Mouse (Mus musculus): ENCODE data around the gene Scube3. TPM values are rescaled to one million over a fixed set of nuclear protein-coding genes. Genes with fewer than 3 reads are reported as not detected.
A peak's percentile ranks its signal among the peaks of the same experiment; 100 is the strongest.

Gene Scube3
- polyA plus RNA-seq, 1 experiment from 2014 or later, result 2.5 TPM

DNA sequence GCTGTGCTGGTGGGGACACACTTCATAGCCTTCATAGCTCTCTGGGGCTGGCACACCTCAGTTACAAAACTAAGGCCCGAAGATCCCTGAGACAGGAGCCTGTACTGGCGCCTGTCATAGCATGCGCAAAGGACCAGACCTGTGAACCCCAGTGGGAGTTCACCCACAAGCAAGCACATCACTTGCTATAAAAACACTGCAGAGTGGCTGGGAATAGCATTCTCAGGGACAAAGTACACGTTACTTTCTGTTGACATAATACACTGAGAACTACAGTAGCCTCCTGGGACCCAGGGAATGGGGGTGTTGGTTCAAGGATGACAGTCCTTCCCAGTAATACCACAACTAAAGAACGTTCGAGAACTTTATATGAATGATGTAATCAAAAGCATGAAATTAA, 11.2 kb downstream of the Scube3 start:
- no peak overlapping the region for H3K4me2 ChIP-seq
- H3K4me3 ChIP-seq (ENCODE audit: low read depth, low read length), result no peak overlapping the region
- no peaks in the 10 kb centered on the region; the same call in 1 of the 2 replicates for H3K4me1 ChIP-seq (ENCODE audit: insufficient read depth)
- 69% methylated on average over 6 of the region's 6 CpGs for WGBS
- TF ChIP-seq CTCF (IDR thresholded peaks at IDR 0.05; ENCODE audit: low read depth), result no peak
- ATAC-seq (ENCODE audit: insufficient read depth) (no peak), DNase-seq (no peak)
- H3K27me3 ChIP-seq (ENCODE audit: insufficient read depth, low read length), result no peaks in the 10 kb centered on the region
- no peak overlapping the region for H3K27ac ChIP-seq (ENCODE audit: low read depth)
- H3K36me3 ChIP-seq (ENCODE audit: insufficient read depth), result no peaks in the 10 kb centered on the region
- H3K9ac ChIP-seq, result no peak overlapping the region
- H3K9me3 ChIP-seq (ENCODE audit: low read depth, low read length), result no peaks in the 10 kb centered on the region

DNA sequence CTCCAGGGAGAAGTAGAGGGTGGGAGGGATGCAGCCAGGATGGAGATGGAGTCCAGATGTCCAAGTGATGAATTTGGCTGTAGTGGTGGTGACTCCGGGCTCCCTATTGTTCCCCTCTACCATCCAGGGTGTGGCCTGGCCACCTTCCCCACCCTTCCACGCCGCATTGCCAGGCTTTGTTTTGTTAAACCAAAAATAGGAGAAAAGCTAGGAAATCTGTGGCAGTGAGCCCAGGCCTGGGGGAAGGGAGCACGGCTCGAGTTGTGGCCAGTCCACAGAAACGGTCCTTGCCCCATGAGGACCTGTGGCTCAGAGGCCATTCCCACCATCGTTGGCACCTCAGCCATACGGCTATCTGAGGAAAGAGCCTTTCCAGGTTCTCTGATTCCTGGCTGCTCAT, 13.0 kb downstream of the Scube3 start:
- no peaks in the 10 kb centered on the region; the same call in 1 of the 2 replicates for H3K4me1 ChIP-seq (ENCODE audit: insufficient read depth)
- ATAC-seq (ENCODE audit: insufficient read depth) (no peak), DNase-seq (no peak)
- WGBS, result 84% methylated on average over 8 of the region's 8 CpGs
- no peak overlapping the region for H3K4me2 ChIP-seq
- no peaks in the 10 kb centered on the region for H3K9me3 ChIP-seq (ENCODE audit: low read depth, low read length)
- no peaks in the 10 kb centered on the region for H3K27me3 ChIP-seq (ENCODE audit: insufficient read depth, low read length)
- no peak overlapping the region for H3K27ac ChIP-seq (ENCODE audit: low read depth)
- TF ChIP-seq CTCF (IDR thresholded peaks at IDR 0.05; ENCODE audit: low read depth), result no peak
- no peaks in the 10 kb centered on the region for H3K36me3 ChIP-seq (ENCODE audit: insufficient read depth)
- H3K4me3 ChIP-seq (ENCODE audit: low read depth, low read length), result no peak overlapping the region
- H3K9ac ChIP-seq, result no peak overlapping the region

DNA sequence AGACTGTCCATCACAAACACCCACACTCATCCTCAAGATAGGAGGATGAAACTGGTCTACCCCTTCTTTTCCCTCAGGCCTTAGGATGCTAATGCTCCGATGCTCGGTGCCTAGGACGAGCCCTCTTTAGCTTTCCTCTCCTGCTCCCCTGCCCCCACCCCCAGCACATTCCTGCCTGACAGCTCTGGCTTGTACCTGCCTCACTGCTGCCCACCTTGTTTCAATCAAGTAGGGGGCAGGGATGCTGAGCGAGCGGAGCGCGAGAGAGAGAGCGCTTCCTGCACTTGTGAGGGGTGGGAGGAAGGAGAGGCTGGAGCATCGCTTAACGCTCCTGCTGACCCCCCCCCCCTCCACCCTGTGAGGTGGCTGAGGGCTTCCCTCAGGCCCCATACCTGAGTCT, 18.4 kb downstream of the Scube3 start:
- no peak for DNase-seq
- no peak overlapping the region for H3K9ac ChIP-seq
- H3K4me1 ChIP-seq (ENCODE audit: insufficient read depth), result no peaks in the 10 kb centered on the region
- no peak overlapping the region for H3K4me3 ChIP-seq (ENCODE audit: low read depth, low read length)
- H3K27me3 ChIP-seq (ENCODE audit: insufficient read depth, low read length), result peaks cover 3% of the 10 kb centered on the region; the same call in 1 of the 2 replicates
- H3K4me2 ChIP-seq, result no peak overlapping the region
- no peaks in the 10 kb centered on the region for H3K36me3 ChIP-seq (ENCODE audit: insufficient read depth)
- 16% methylated on average over 10 of the region's 10 CpGs for WGBS
- no peaks in the 10 kb centered on the region for H3K9me3 ChIP-seq (ENCODE audit: low read depth, low read length)
- no peak overlapping the region for H3K27ac ChIP-seq (ENCODE audit: low read depth)
- no peak for TF ChIP-seq CTCF (IDR thresholded peaks at IDR 0.05; ENCODE audit: low read depth)
- no peak for ATAC-seq (ENCODE audit: insufficient read depth)

DNA sequence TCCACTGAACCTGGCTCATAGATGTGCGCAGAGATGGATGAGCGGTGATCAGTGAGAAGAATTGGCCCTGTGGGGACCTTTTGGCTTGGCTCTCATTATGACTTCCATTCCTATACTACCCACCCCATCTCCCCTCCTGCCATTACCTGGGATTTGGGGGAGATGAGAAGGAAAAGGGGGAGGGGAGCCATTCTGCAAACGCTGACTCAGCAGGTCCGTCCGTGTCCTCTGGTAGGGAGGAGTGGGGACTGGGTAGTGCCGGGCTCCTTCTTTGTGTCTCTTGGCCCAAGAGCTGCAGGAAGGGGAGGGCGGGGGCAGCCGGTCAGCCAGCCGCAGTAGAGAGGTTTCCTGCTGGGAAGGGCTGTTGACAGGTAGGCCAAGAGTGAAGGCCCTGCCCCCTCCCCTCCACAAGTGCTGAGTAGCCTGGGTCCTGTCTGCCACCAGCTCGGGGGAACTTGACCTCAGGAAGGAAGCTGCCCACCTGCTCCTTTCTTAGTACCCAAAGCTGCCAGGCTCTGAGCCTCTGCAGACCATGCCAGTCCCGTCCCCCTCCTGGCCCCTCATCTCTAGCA, 19.5 kb downstream of the Scube3 start:
- no peak overlapping the region for H3K4me3 ChIP-seq (ENCODE audit: low read depth, low read length)
- H3K4me2 ChIP-seq, result no peak overlapping the region
- WGBS, result 20% methylated on average over 11 of the region's 11 CpGs
- H3K4me1 ChIP-seq (ENCODE audit: insufficient read depth), result no peaks in the 10 kb centered on the region
- no peak for TF ChIP-seq CTCF (IDR thresholded peaks at IDR 0.05; ENCODE audit: low read depth)
- H3K9ac ChIP-seq, result no peak overlapping the region
- H3K9me3 ChIP-seq (ENCODE audit: low read depth, low read length), result no peaks in the 10 kb centered on the region
- DNase-seq (no peak), ATAC-seq (ENCODE audit: insufficient read depth) (no peak)
- no peaks in the 10 kb centered on the region for H3K36me3 ChIP-seq (ENCODE audit: insufficient read depth)
- H3K27me3 ChIP-seq (ENCODE audit: insufficient read depth, low read length), result peaks cover 3% of the 10 kb centered on the region; the same call in 1 of the 2 replicates
- H3K27ac ChIP-seq (ENCODE audit: low read depth), result no peak overlapping the region

DNA sequence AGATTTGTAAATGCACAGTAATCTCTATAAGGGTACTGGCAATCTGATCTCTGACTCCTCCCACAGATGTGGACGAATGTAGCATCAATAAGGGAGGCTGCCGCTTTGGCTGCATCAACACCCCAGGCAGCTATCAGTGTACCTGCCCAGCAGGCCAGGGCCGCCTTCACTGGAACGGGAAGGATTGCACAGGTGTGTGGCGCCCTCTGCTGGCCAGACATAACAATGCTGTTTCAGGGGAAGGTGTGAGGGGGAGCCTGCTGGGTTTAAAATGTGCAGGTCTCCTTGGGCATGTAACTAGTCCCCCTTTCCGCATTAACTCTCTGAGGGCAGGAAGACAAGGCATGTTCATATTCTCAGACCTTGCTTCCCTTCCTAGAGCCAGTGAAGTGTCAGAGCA, 21.7 kb downstream of the Scube3 start:
- WGBS, result 9% methylated on average over 6 of the region's 6 CpGs
- no peak overlapping the region for H3K27ac ChIP-seq (ENCODE audit: low read depth)
- H3K4me3 ChIP-seq (ENCODE audit: low read depth, low read length), result no peak overlapping the region
- TF ChIP-seq CTCF (IDR thresholded peaks at IDR 0.05; ENCODE audit: low read depth), result peak; percentile 99
- H3K27me3 ChIP-seq (ENCODE audit: insufficient read depth, low read length), result peaks cover 3% of the 10 kb centered on the region; the same call in 1 of the 2 replicates
- H3K36me3 ChIP-seq (ENCODE audit: insufficient read depth), result no peaks in the 10 kb centered on the region
- H3K9me3 ChIP-seq (ENCODE audit: low read depth, low read length), result no peaks in the 10 kb centered on the region
- H3K4me2 ChIP-seq, result no peak overlapping the region
- H3K9ac ChIP-seq, result no peak overlapping the region
- ATAC-seq (ENCODE audit: insufficient read depth), result 0 out of 2 replicates have a peak, but pooled peaks have one; percentile 5
- H3K4me1 ChIP-seq (ENCODE audit: insufficient read depth), result no peaks in the 10 kb centered on the region
- peak; percentile 85 for DNase-seq

DNA sequence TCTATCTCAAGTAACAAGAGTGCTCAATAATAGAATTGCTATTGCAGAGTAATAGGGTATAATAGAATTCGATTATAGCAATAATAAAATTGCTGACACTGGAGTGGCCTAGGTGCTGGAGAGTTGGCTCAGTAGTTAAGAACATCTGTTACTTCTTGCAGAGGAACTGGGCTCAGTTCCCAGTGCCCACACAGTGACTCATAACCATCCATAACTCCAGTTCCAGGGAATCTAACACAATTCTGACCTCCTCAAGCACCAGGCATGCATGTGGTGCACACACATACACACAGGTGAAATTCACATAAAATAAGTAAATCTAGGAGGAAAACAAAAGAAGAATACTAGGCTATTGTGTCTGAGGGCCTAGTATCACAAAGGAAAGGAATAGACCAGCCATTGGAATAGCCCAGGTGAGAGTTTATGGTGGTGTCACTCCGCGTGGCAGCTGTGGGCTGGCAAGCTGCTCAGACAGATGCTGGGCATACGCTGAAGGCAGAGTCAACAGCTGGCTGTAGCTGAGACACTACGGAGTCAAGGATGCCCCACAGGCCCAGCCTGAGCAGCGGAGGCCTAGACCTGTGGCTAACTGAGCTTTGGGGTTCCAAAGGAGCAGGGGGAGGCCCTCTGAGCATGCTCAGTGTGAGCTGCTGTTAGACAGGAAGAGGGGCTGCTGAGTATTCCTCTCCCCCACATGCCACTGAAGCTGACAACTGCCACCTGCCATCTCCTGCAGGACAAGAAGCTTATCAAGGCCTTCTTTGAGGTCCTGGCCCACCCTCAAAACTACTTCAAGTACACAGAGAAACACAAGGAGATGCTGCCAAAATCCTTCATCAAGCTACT, 28.7 kb downstream of the Scube3 start:
- Histone ChIP-seq H3K27ac (ENCODE audit: low read depth) (no peak overlapping the region), H3K4me2 (no peak overlapping the region), H3K4me3 (ENCODE audit: low read depth, low read length) (no peak overlapping the region), H3K36me3 (ENCODE audit: insufficient read depth) (no peaks in the 10 kb centered on the region), H3K4me1 (ENCODE audit: insufficient read depth) (peaks cover 6% of the 10 kb centered on the region), H3K27me3 (ENCODE audit: insufficient read depth, low read length) (no peaks in the 10 kb centered on the region; the same call in 1 of the 2 replicates), H3K9ac (no peak overlapping the region), H3K9me3 (ENCODE audit: low read depth, low read length) (no peaks in the 10 kb centered on the region)
- no peak for TF ChIP-seq CTCF (IDR thresholded peaks at IDR 0.05; ENCODE audit: low read depth)
- DNase-seq (no peak), ATAC-seq (ENCODE audit: insufficient read depth) (no peak)
- 78% methylated on average over 6 of the region's 6 CpGs for WGBS

DNA sequence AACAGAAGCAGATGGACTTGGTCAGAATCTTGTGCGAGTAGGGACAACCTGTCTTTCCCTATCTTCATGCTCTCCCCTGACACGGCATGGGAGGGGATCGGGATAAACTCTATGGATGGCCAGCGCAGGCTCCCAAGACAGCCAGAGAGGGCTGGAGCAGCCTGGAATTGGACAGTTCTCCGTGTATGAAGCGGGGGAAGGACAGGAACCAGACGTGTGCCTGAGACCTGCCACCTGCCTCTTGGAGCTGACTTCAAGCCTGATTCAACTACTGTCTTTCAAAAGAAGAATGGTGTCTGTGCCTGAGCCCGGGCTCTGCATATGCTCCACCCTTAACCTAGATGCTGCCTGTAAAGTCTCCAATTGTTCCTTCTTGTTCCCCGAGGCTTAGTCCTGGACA, 30.7 kb downstream of the Scube3 start:
- Histone ChIP-seq H3K36me3 (ENCODE audit: insufficient read depth) (no peaks in the 10 kb centered on the region), H3K4me1 (ENCODE audit: insufficient read depth) (peaks cover 10% of the 10 kb centered on the region), H3K27ac (ENCODE audit: low read depth) (no peak overlapping the region), H3K4me2 (peak overlapping the region; percentile 0; the same call in 1 of the 2 replicates), H3K27me3 (ENCODE audit: insufficient read depth, low read length) (no peaks in the 10 kb centered on the region), H3K9me3 (ENCODE audit: low read depth, low read length) (no peaks in the 10 kb centered on the region), H3K9ac (no peak overlapping the region), H3K4me3 (ENCODE audit: low read depth, low read length) (no peak overlapping the region)
- 41% methylated on average over 9 of the region's 9 CpGs for WGBS
- ATAC-seq (ENCODE audit: insufficient read depth) (0 out of 2 replicates have a peak, but pooled peaks have one; percentile 29), DNase-seq (peak; percentile 72)
- TF ChIP-seq CTCF (IDR thresholded peaks at IDR 0.05; ENCODE audit: low read depth), result no peak
